Mouse (Mus musculus) heart, adult 2 months (tissue): Measurements from ENCODE around the gene L3mbtl1. TPM values are rescaled to one million over a fixed set of nuclear protein-coding genes. Genes with fewer than 3 reads are reported as not detected.

ENCODE experiments used
- DNase-seq, 2 experiments: peaks; one replicate each; pipeline ENCODE4 v3.0.0; 2021
- H3K27ac ChIP-seq: fragments of 200-600 bp; 2 replicates; pipeline ENCODE4 v1.8.1; 2022
- H3K27me3 ChIP-seq: fragments of 200-500 bp; 2 replicates; pipeline ENCODE4 v1.6.1; 2012; ENCODE audit warnings: mild to moderate bottlenecking, low read length, inconsistent platforms, mixed read lengths; ENCODE audit not compliant: control insufficient read depth, insufficient read depth
- H3K36me3 ChIP-seq: fragments of 200-500 bp; 2 replicates; pipeline ENCODE4 v1.6.1; 2012; ENCODE audit warnings: low read length, inconsistent platforms; ENCODE audit not compliant: control insufficient read depth, insufficient read depth
- H3K4me1 ChIP-seq: fragments of 200-500 bp; 2 replicates; pipeline ENCODE4 v1.6.1; 2011; ENCODE audit warnings: low read length; ENCODE audit not compliant: control insufficient read depth, insufficient read depth
- H3K4me3 ChIP-seq: fragments of 200-600 bp; 2 replicates; pipeline ENCODE4 v1.8.1; 2022
- H3K79me2 ChIP-seq: fragments of 200-500 bp; replicated peaks from 2 replicates; pipeline ENCODE4 v1.6.1; 2012; ENCODE audit warnings: mild to moderate bottlenecking, inconsistent platforms, low read length, moderate library complexity, mixed read lengths; ENCODE audit not compliant: control insufficient read depth, insufficient read depth
- H3K9ac ChIP-seq: fragments of 200-500 bp; 2 replicates; pipeline ENCODE4 v1.6.1; 2012; ENCODE audit warnings: low read depth, mild to moderate bottlenecking, control low read depth, inconsistent platforms, low read length, mixed read lengths
- CTCF ChIP-seq: fragments of 200-600 bp; IDR thresholded peaks from 2 replicates; pipeline ENCODE4 v1.8.1; 2022; ENCODE audit warnings: antibody characterized with exemption, mild to moderate bottlenecking, moderate library complexity
- EP300 ChIP-seq: fragments of 200-500 bp; IDR thresholded peaks from 2 replicates; pipeline ENCODE4 v1.6.1; 2011; ENCODE audit warnings: low read depth, low read length, control low read depth; ENCODE audit not compliant: insufficient read depth
- POLR2A ChIP-seq: fragments of 200-500 bp; IDR thresholded peaks from 2 replicates; pipeline ENCODE4 v1.6.1; 2011; ENCODE audit warnings: mild to moderate bottlenecking, low read depth, low read length, control low read depth; ENCODE audit not compliant: insufficient read depth
- WGBS: fragments of 180-500 bp; shearing (Covaris S2); methylation state at CpG from one replicate; pipeline ENCODE4 v1.1.7; 2018; 5-methylcytosine and 5-hydroxymethylcytosine counted together
- intact Hi-C: fragments of 180-260 bp; cut with DNase I; formaldehyde crosslinking; loops from one replicate; pipeline ENCODE4 v1.15.1; 2025
- polyA plus RNA-seq: library from polyadenylated mRNA; depleted of rRNA; stranded (reverse); fragments of >200 nt; gene quantifications from 2 replicates; pipeline ENCODE4 v1.2.3, GENCODE M21; 2012
- total RNA-seq, 2 experiments: library from RNA; stranded (reverse); gene quantifications; 2 replicates each; pipeline ENCODE4 v1.2.3; 2021

Gene L3mbtl1
- total and polyA plus RNA-seq, 3 experiments: 0.10 to 0.65 TPM; not detected in 1

- H3K36me3 ChIP-seq: peaks cover 23% of the 10 kb centered on the region
- no peak for DNase-seq
- peaks cover 3% of the 10 kb centered on the region for H3K4me1 ChIP-seq
- no peaks in the 10 kb centered on the region for H3K79me2 ChIP-seq
- 41% methylated on average over 4 of the region's 4 CpGs for whole genome bisulfite sequencing
- TF ChIP-seq CTCF: no peak
- TF ChIP-seq EP300: no peak
- TF ChIP-seq POLR2A: no peak
- no peak overlapping the region for H3K9ac ChIP-seq
- intact Hi-C loops: loop anchor here (10.0 kb wide), 1 partner anchor 482 kb away; no protein-coding TSS in a partner anchor
- no peaks in the 10 kb centered on the region for H3K27me3 ChIP-seq
- H3K4me3 ChIP-seq: peak overlapping the region; percentile 95
- no peak overlapping the region for H3K27ac ChIP-seq
Observed at GRCm38 (mm10) chr2:162932706-162933105, 10.6 kb upstream of the L3mbtl1 start.

- intact Hi-C loops: loop anchor here (10.0 kb wide), 1 partner anchor 480 kb away; no protein-coding TSS in a partner anchor
- H3K79me2 ChIP-seq: no peaks in the 10 kb centered on the region
- H3K9ac ChIP-seq: no peak overlapping the region
- peaks cover 3% of the 10 kb centered on the region for H3K4me1 ChIP-seq
- no peak overlapping the region for H3K4me3 ChIP-seq
- peaks cover 27% of the 10 kb centered on the region for H3K36me3 ChIP-seq
- TF ChIP-seq CTCF: no peak
- TF ChIP-seq EP300: no peak
- TF ChIP-seq POLR2A: no peak
- 90% methylated on average over 19 of the region's 19 CpGs for WGBS
- H3K27me3 ChIP-seq: no peaks in the 10 kb centered on the region
- no peak overlapping the region for H3K27ac ChIP-seq
- DNase-seq: no peak
Observed at GRCm38 (mm10) chr2:162934421-162934820, 8.9 kb upstream of the L3mbtl1 start.

GRCm38 (mm10) chr2:162935700-162936099, 7.6 kb upstream of the L3mbtl1 start:
- WGBS: 94% methylated on average over 3 of the region's 3 CpGs
- no peaks in the 10 kb centered on the region for H3K79me2 ChIP-seq
- H3K27me3 ChIP-seq: no peaks in the 10 kb centered on the region
- intact Hi-C loops: loop anchor here (10.0 kb wide), 1 partner anchor 479 kb away; no protein-coding TSS in a partner anchor
- H3K27ac ChIP-seq: no peak overlapping the region
- peaks cover 27% of the 10 kb centered on the region for H3K36me3 ChIP-seq
- no peak overlapping the region for H3K4me3 ChIP-seq
- no peak overlapping the region for H3K9ac ChIP-seq
- peaks cover 3% of the 10 kb centered on the region for H3K4me1 ChIP-seq
- DNase-seq: no peak
- TF ChIP-seq EP300 (no peak), CTCF (no peak), POLR2A (no peak)

GRCm38 (mm10) chr2:162939562-162939961, 3.7 kb upstream of the L3mbtl1 start:
- H3K4me1 ChIP-seq: no peaks in the 10 kb centered on the region; the same call in 1 of the 2 replicates
- no peak for DNase-seq
- no peak overlapping the region for H3K9ac ChIP-seq
- H3K27me3 ChIP-seq: no peaks in the 10 kb centered on the region
- 55% methylated on average over 1 of the region's 1 CpGs for WGBS
- TF ChIP-seq CTCF: no peak
- no peak for TF ChIP-seq EP300
- TF ChIP-seq POLR2A: no peak
- H3K36me3 ChIP-seq: peaks cover 18% of the 10 kb centered on the region
- H3K27ac ChIP-seq: no peak overlapping the region
- intact Hi-C loops: loop anchor here (10.0 kb wide), 1 partner anchor 475 kb away; no protein-coding TSS in a partner anchor
- H3K4me3 ChIP-seq: no peak overlapping the region
- H3K79me2 ChIP-seq: no peaks in the 10 kb centered on the region

GRCm38 (mm10) chr2:162943931-162944330, 659 bp downstream of the L3mbtl1 start:
- H3K4me1 ChIP-seq: no peaks in the 10 kb centered on the region
- 13% methylated on average over 11 of the region's 11 CpGs for WGBS
- H3K27me3 ChIP-seq: no peaks in the 10 kb centered on the region
- DNase-seq: no peak
- TF ChIP-seq EP300 (no peak), POLR2A (no peak), CTCF (no peak)
- no peaks in the 10 kb centered on the region for H3K79me2 ChIP-seq
- no peak overlapping the region for H3K4me3 ChIP-seq
- H3K36me3 ChIP-seq: peaks cover 2% of the 10 kb centered on the region; the same call in 1 of the 2 replicates
- no peak overlapping the region for H3K9ac ChIP-seq
- intact Hi-C loops: loop anchor here (10.0 kb wide), 1 partner anchor 261 kb away; the partner anchor contains the start of gene Tox2
- no peak overlapping the region for H3K27ac ChIP-seq

- Histone ChIP-seq H3K79me2 (no peaks in the 10 kb centered on the region), H3K4me3 (no peak overlapping the region), H3K27ac (no peak overlapping the region), H3K9ac (no peak overlapping the region), H3K4me1 (no peaks in the 10 kb centered on the region), H3K27me3 (no peaks in the 10 kb centered on the region), H3K36me3 (no peaks in the 10 kb centered on the region)
- DNase-seq: no peak
- WGBS: 83% methylated on average over 5 of the region's 5 CpGs
- TF ChIP-seq CTCF: no peak
- no peak for TF ChIP-seq EP300
- no peak for TF ChIP-seq POLR2A
- intact Hi-C loops: loop anchor here (10.0 kb wide), 1 partner anchor 258 kb away; the partner anchor contains the start of gene Tox2
Observed at GRCm38 (mm10) chr2:162946964-162947363, 3.7 kb downstream of the L3mbtl1 start.
